Mouse (Mus musculus): ENCODE data around the gene Ap1s1. TPM values are rescaled to one million over a fixed set of nuclear protein-coding genes. Genes with fewer than 3 reads are reported as not detected.

Ap1s1 gene
- polyA plus RNA-seq, 1 experiment, result 118 TPM

GRCm38 (mm10) chr5:137025132-137025531 lies 20.8 kb downstream of the Ap1s1 start:
- DNase-seq (ENCODE audit: low spot score), result peak; percentile 67

- DNase-seq (ENCODE audit: low spot score), result no peak
Measured at GRCm38 (mm10) chr5:137024318-137024717, 21.6 kb downstream of the Ap1s1 start.

GRCm38 (mm10) chr5:137015913-137016312 lies 30.0 kb downstream of the Ap1s1 start:
- DNase-seq (ENCODE audit: low spot score), result no peak

GRCm38 (mm10) chr5:137012401-137012950 lies 33.5 kb downstream of the Ap1s1 start:
- no peak for DNase-seq (ENCODE audit: low spot score)

- DNase-seq (ENCODE audit: low spot score), result no peak
Measured at GRCm38 (mm10) chr5:137009988-137010387, 35.9 kb downstream of the Ap1s1 start.

GRCm38 (mm10) chr5:137007276-137007675 lies 38.7 kb downstream of the Ap1s1 start:
- no peak for DNase-seq (ENCODE audit: low spot score)

- DNase-seq (ENCODE audit: low spot score), result no peak
Measured at GRCm38 (mm10) chr5:137000612-137001011, 45.3 kb downstream of the Ap1s1 start.

GRCm38 (mm10) chr5:136999449-136999848 lies 46.5 kb downstream of the Ap1s1 start:
- no peak for DNase-seq (ENCODE audit: low spot score)

- no peak for DNase-seq (ENCODE audit: low spot score)
Measured at GRCm38 (mm10) chr5:136989801-136990200, 56.1 kb downstream of the Ap1s1 start.

GRCm38 (mm10) chr5:136988420-136988819 lies 57.5 kb downstream of the Ap1s1 start:
- DNase-seq (ENCODE audit: low spot score), result no peak

- no peak for DNase-seq (ENCODE audit: low spot score)
Measured at GRCm38 (mm10) chr5:136987934-136988271, 58.0 kb downstream of the Ap1s1 start, which contains the start of gene Znhit1. Gene Znhit1, minus strand, starts transcription at chr5:136988021.

- peak; percentile 78 for DNase-seq (ENCODE audit: low spot score)
Measured at GRCm38 (mm10) chr5:136987138-136987933, 58.6 kb downstream of the Ap1s1 start.

GRCm38 (mm10) chr5:136986695-136987137 lies 59.2 kb downstream of the Ap1s1 start, which contains the start of gene Plod3:
Gene Plod3, plus strand, starts transcription at chr5:136987019.
- DNase-seq (ENCODE audit: low spot score), result peak; percentile 69

Other genes starting within 250 kb of the Ap1s1 start
- 0.15 and 0.48 TPM in 2 replicates for gene Col26a1, start 162.9 kb downstream of the Ap1s1 start, polyA plus RNA-seq (2012; rRNA removed)
- gene Ift22, start 138.0 kb downstream of the Ap1s1 start, polyA plus RNA-seq (2012; rRNA removed), result 22.5 and 22.6 TPM in 2 replicates
- gene Fis1, start 92.9 kb downstream of the Ap1s1 start, polyA plus RNA-seq (2012; rRNA removed), result 190 and 203 TPM in 2 replicates
- 6.5 and 10.6 TPM in 2 replicates for gene Cldn15, start 79.5 kb downstream of the Ap1s1 start, polyA plus RNA-seq (2012; rRNA removed)
- gene Plod3, start 59.1 kb downstream of the Ap1s1 start, polyA plus RNA-seq (2012; rRNA removed), result 45.8 and 50.9 TPM in 2 replicates
- 62.3 and 66.6 TPM in 2 replicates for gene Znhit1, start 58.1 kb downstream of the Ap1s1 start, polyA plus RNA-seq (2012; rRNA removed)
- 0.08 and 0.15 TPM in 2 replicates for gene Vgf, start 19.7 kb downstream of the Ap1s1 start, polyA plus RNA-seq (2012; rRNA removed)
- 6.2 and 8.3 TPM in 2 replicates for gene Serpine1, start 26.1 kb upstream of the Ap1s1 start, polyA plus RNA-seq (2012; rRNA removed)
- 5.7 and 11.9 TPM in 2 replicates for gene Trim56, start 70.1 kb upstream of the Ap1s1 start, polyA plus RNA-seq (2012; rRNA removed)
- gene Muc3, start 103.2 kb upstream of the Ap1s1 start, polyA plus RNA-seq (2012; rRNA removed), result not detected in 2 replicates
- 1.3 and 1.4 TPM in 2 replicates for gene Muc3a, start 166.3 kb upstream of the Ap1s1 start, polyA plus RNA-seq (2012; rRNA removed)
- gene Ache, start 241.4 kb upstream of the Ap1s1 start, polyA plus RNA-seq (2012; rRNA removed), result 0.87 and 1.1 TPM in 2 replicates
- gene Ufsp1, start 248.5 kb upstream of the Ap1s1 start, polyA plus RNA-seq (2012; rRNA removed), result 8.2 and 9.0 TPM in 2 replicates